Mouse (Mus musculus): ENCODE measurements around the gene Rbm5.

- TF ChIP-seq CTCF (IDR thresholded peaks at IDR 0.05; ENCODE audit: low read depth, low read length) (no peak), POLR2A (IDR thresholded peaks at IDR 0.05; ENCODE audit: insufficient read depth, low read length) (no peak), EP300 (IDR thresholded peaks at IDR 0.05; ENCODE audit: insufficient read depth, low read depth, low read length) (no peak)
Measured at GRCm38 (mm10) chr9:107736185-107736485, 34.7 kb downstream of the Rbm5 start.
